Mouse (Mus musculus): ENCODE data around the gene Gm10065. TPM values are rescaled to one million over a fixed set of nuclear protein-coding genes. Genes with fewer than 3 reads are reported as not detected.

The Gm10065 gene
- polyA plus RNA-seq (2017; shearing (Covaris generic)) = not detected

GRCm38 (mm10) chr13:21478759-21479670 lies at the start of gene Gm10065, which contains the start of gene Zkscan4:
Gene Gm10065 (minus strand): TSS chr13:21479441.
Gene Zkscan4 (plus strand): TSS chr13:21478907.

GRCm38 (mm10) chr13:21501182-21501581 lies 21.9 kb upstream of the Gm10065 start, which contains the start of gene Gm11273:
Gene Gm11273 (minus strand): TSS chr13:21501418.

GRCm38 (mm10) chr13:21495080-21495479 lies 15.8 kb upstream of the Gm10065 start, which contains the start of gene AK157302:
Gene AK157302 (plus strand): TSS chr13:21495223.

GRCm38 (mm10) chr13:21468061-21469019 lies 10.9 kb downstream of the Gm10065 start, which contains the start of gene Nkapl:
Gene Nkapl (minus strand): TSS chr13:21468509.

GRCm38 (mm10) chr13:21453449-21453848 lies 25.8 kb downstream of the Gm10065 start, which contains the start of gene Zscan26:
Gene Zscan26 (minus strand): TSS chr13:21453730.

GRCm38 (mm10) chr13:21440503-21441206 lies 38.6 kb downstream of the Gm10065 start, which contains the start of gene Pgbd1:
Gene Pgbd1 (minus strand): TSS chr13:21441058.

Other genes starting within 250 kb of the Gm10065 start
- gene Gpx5, start 186.7 kb downstream of the Gm10065 start, polyA plus RNA-seq (2017; shearing (Covaris generic)) = under 1 TPM; 0.29 to 0.31 TPM
- under 1 TPM in 1 of 2 experiments, not detected in 1; 0.31 TPM for gene Gpx6, start 167.3 kb downstream of the Gm10065 start, polyA plus RNA-seq (2017; shearing (Covaris generic))
- not detected for gene Olfr1367, start 132.5 kb downstream of the Gm10065 start, polyA plus RNA-seq (2017; shearing (Covaris generic))
- 10 to 100 TPM in 1 of 2 experiments, 1 to 10 TPM in 1; 8.2 to 10.4 TPM for gene Zscan12, start 116.6 kb downstream of the Gm10065 start, polyA plus RNA-seq (2017; shearing (Covaris generic))
- 10 to 100 TPM; 44.2 to 52.5 TPM for gene Zkscan3, start 76.7 kb downstream of the Gm10065 start, polyA plus RNA-seq (2017; shearing (Covaris generic))
- gene Pgbd1, start 38.4 kb downstream of the Gm10065 start, polyA plus RNA-seq (2017; shearing (Covaris generic)) = under 1 TPM; 0.37 to 0.53 TPM
- 1 to 10 TPM; 4.8 to 5.5 TPM for gene Zscan26, start 25.7 kb downstream of the Gm10065 start, polyA plus RNA-seq (2017; shearing (Covaris generic))
- gene Nkapl, start 10.9 kb downstream of the Gm10065 start, polyA plus RNA-seq (2017; shearing (Covaris generic)) = not detected
- gene Zkscan4, start 534 bp downstream of the Gm10065 start, polyA plus RNA-seq (2017; shearing (Covaris generic)) = not detected
- under 1 TPM; 0.18 TPM for gene AK157302, start 15.8 kb upstream of the Gm10065 start, polyA plus RNA-seq (2017; shearing (Covaris generic))
- gene Gm11273, start 22.0 kb upstream of the Gm10065 start, polyA plus RNA-seq (2017; shearing (Covaris generic)) = 10 to 100 TPM; 17.3 to 21.5 TPM
- 1 to 10 TPM; 3.9 to 5.7 TPM for gene Zkscan8, start 51.7 kb upstream of the Gm10065 start, polyA plus RNA-seq (2017; shearing (Covaris generic))
- not detected for gene Olfr1366, start 63.4 kb upstream of the Gm10065 start, polyA plus RNA-seq (2017; shearing (Covaris generic))
- gene Olfr1535, start 80.5 kb upstream of the Gm10065 start, polyA plus RNA-seq (2017; shearing (Covaris generic)) = under 1 TPM; 0.08 to 0.29 TPM
- not detected for gene Olfr1364, start 102.3 kb upstream of the Gm10065 start, polyA plus RNA-seq (2017; shearing (Covaris generic))
- gene Olfr1362, start 134.6 kb upstream of the Gm10065 start, polyA plus RNA-seq (2017; shearing (Covaris generic)) = not detected
- gene Olfr11, start 163.1 kb upstream of the Gm10065 start, polyA plus RNA-seq (2017; shearing (Covaris generic)) = not detected
- gene Olfr1361, start 183.9 kb upstream of the Gm10065 start, polyA plus RNA-seq (2017; shearing (Covaris generic)) = not detected
- gene Olfr1360, start 198.0 kb upstream of the Gm10065 start, polyA plus RNA-seq (2017; shearing (Covaris generic)) = under 1 TPM in 1 of 2 experiments, not detected in 1; 0.09 TPM
- not detected for gene Olfr1359, start 218.7 kb upstream of the Gm10065 start, polyA plus RNA-seq (2017; shearing (Covaris generic))
- under 1 TPM; 0.64 to 0.91 TPM for gene Hist1h2bl, start 236.7 kb upstream of the Gm10065 start, polyA plus RNA-seq (2017; shearing (Covaris generic))
- gene Hist1h2ai, start 237.0 kb upstream of the Gm10065 start, polyA plus RNA-seq (2017; shearing (Covaris generic)) = 10 to 100 TPM in 1 of 2 experiments, 1 to 10 TPM in 1; 8.5 to 16.3 TPM
- 1 to 10 TPM; 3.5 to 6.8 TPM for gene Hist1h3h, start 238.2 kb upstream of the Gm10065 start, polyA plus RNA-seq (2017; shearing (Covaris generic))
- gene Hist1h2bm, start 242.6 kb upstream of the Gm10065 start, polyA plus RNA-seq (2017; shearing (Covaris generic)) = 1 to 10 TPM; 1.4 to 2.6 TPM